1 mouse cellular context compared by ENCODE assay signal in genomic region chr10:91196778-91197177, GRCm38 (mm10).
TF ChIP-seq lines count a peak whose summit lies in the region.

No protein-coding gene starts in this region.

TF ChIP-seq in MEL, 35 proteins besides CTCF, POLR2A, EP300 and RAD21 (continued from another document):
- TF ChIP-seq POLR2AphosphoS5 (IDR thresholded peaks at IDR 0.05; ENCODE audit: borderline replicate concordance, low read depth, low read length) (no peak), CHD2 (IDR thresholded peaks at IDR 0.05; ENCODE audit: low read length) (no peak)
